Mouse (Mus musculus): ENCODE results near the gene Plekhj1.

DNA sequence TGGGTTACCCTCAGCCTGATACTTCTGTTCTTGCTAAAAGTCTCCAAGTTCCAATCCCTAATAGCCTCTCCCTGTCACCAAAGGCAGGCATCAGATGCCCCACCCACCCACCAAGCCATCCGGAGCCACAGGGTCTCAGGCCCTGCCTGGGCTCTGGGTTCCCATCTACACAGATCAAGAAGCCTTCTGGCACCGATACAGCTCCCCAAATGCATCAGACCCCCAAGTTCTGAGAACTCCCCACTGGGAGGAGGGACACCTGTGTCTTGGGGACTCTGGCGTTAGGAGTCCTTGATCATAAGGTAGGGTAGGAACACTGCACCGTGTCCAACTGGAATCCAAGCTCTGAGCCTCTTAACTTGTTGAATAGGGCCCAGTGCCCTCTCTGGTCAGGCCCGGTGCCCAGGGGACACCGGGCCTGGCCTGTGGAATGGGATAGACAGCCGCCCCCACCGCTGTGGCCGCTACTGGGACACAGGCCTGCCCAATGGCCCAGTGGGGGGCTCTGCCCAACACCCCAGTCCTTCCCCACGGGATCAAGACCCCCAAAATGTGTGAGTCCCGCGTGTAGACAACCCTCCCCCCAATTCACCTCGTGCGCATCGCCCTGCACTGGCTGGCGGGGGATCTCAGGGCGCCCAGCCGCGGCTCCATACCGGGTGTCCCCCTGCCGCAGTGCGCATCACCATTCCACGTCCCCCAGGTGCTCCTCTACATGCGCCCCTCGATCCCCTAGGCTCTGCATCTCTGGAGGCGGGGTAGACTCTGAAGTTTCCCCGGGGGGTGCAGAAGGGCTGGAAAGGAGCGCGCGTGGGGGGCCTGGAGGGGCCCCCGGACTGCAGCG lies 44.9 kb upstream of the Plekhj1 start:
- TF ChIP-seq GATA1 (IDR thresholded peaks at IDR 0.05; ENCODE audit: borderline replicate concordance, low read length) (no peak), FLI1 (IDR thresholded peaks at IDR 0.05; ENCODE audit: low read length) (no peak)

Data from megakaryocyte, embryonic 14.5 days (primary cell).